Mouse (Mus musculus) adrenal gland, adult 8-10 months (tissue): ENCODE data around the gene Lsm4. TPM values are rescaled to one million over a fixed set of nuclear protein-coding genes. Genes with fewer than 3 reads are reported as not detected.

Source experiments
- DNase-seq: peaks from one replicate; pipeline ENCODE4 v3.0.0; 2022
- total RNA-seq, 4 experiments: library from RNA; stranded (reverse); gene quantifications; 2 replicates each; pipeline ENCODE4 v1.2.4; 2022

The Lsm4 gene
- total RNA-seq, 4 experiments from 2014 or later: 81.4 to 101 (median 86.6) TPM

GRCm38 (mm10) chr8:70701048-70701981, 28.3 kb downstream of the Lsm4 start:
- DNase-seq: no peak

- DNase-seq: no peak
Observed at GRCm38 (mm10) chr8:70701982-70702841, 29.2 kb downstream of the Lsm4 start.

- peak; percentile 79 for DNase-seq
Observed at GRCm38 (mm10) chr8:70702842-70703182, 29.8 kb downstream of the Lsm4 start.

GRCm38 (mm10) chr8:70703287-70703686, 30.2 kb downstream of the Lsm4 start, which contains the start of gene Iqcn:
Gene Iqcn, plus strand, starts transcription at chr8:70703457.
- no peak for DNase-seq

- peak; percentile 66 for DNase-seq
Observed at GRCm38 (mm10) chr8:70708281-70708680, 35.2 kb downstream of the Lsm4 start.

- DNase-seq: peak; percentile 17
Observed at GRCm38 (mm10) chr8:70709794-70710193, 36.7 kb downstream of the Lsm4 start.

- peak; percentile 64 for DNase-seq
Observed at GRCm38 (mm10) chr8:70710296-70710695, 37.2 kb downstream of the Lsm4 start.

GRCm38 (mm10) chr8:70711041-70711440, 38.0 kb downstream of the Lsm4 start:
- DNase-seq: peak; percentile 88

GRCm38 (mm10) chr8:70713991-70714390, 40.9 kb downstream of the Lsm4 start:
- no peak for DNase-seq

- peak; percentile 45 for DNase-seq
Observed at GRCm38 (mm10) chr8:70715086-70715485, 42.0 kb downstream of the Lsm4 start.

GRCm38 (mm10) chr8:70716521-70717400, 43.7 kb downstream of the Lsm4 start:
- no peak for DNase-seq

- DNase-seq: no peak
Observed at GRCm38 (mm10) chr8:70718297-70718696, 45.2 kb downstream of the Lsm4 start, which contains the start of gene Gm3336. Gene Gm3336, plus strand, starts transcription at chr8:70718543.

- DNase-seq: no peak
Observed at GRCm38 (mm10) chr8:70719796-70720270, 46.8 kb downstream of the Lsm4 start.

- no peak for DNase-seq
Observed at GRCm38 (mm10) chr8:70720739-70721138, 47.7 kb downstream of the Lsm4 start.

- DNase-seq: no peak
Observed at GRCm38 (mm10) chr8:70721601-70722000, 48.6 kb downstream of the Lsm4 start.

- DNase-seq: no peak
Observed at GRCm38 (mm10) chr8:70723486-70724210, 50.6 kb downstream of the Lsm4 start, which contains the start of gene Pde4c. Gene Pde4c, plus strand, starts transcription at chr8:70723720.

- DNase-seq: no peak
Observed at GRCm38 (mm10) chr8:70724216-70724615, 51.2 kb downstream of the Lsm4 start.

GRCm38 (mm10) chr8:70725792-70726447, 52.9 kb downstream of the Lsm4 start:
- no peak for DNase-seq

- no peak for DNase-seq
Observed at GRCm38 (mm10) chr8:70726721-70727120, 53.7 kb downstream of the Lsm4 start.
